Comparison of ENCODE assay signal across 8 mouse cellular contexts in genomic region chr4:95303337-95303736, GRCm38 (mm10).
DNase-seq lines count a peak whose midpoint lies in the region; ATAC-seq lines count a peak whose summit lies in the region.

No protein-coding gene starts in this region.

- H3K9ac ChIP-seq in heart, embryonic 12.5 days, result no peak overlapping the region

- peak; percentile 97 for DNase-seq in heart, adult 11 months
- peak; percentile 67 for DNase-seq in induced T-regulatory cell, adult 2 months (ENCODE audit: low read depth)
- peak; percentile 33 to 40 for DNase-seq in thymus, postnatal 36 days
- DNase-seq in cerebellum, postnatal 36 days, result no peak

- 45% methylated on average over 2 of the region's 2 CpGs for WGBS in heart, embryonic 12.5 days
- WGBS in macrophage (ENCODE audit: missing documents), result 19% methylated on average over 2 of the region's 2 CpGs

- no peak overlapping the region for H3K4me3 ChIP-seq in heart, embryonic 12.5 days
- H3K4me3 ChIP-seq in brown adipose tissue, adult 24 weeks (ENCODE audit: insufficient read depth, low read depth, low read length), result 0 out of 2 replicates have a peak overlapping the region, but pooled peaks have one; percentile 1
- no peak overlapping the region for H3K4me3 ChIP-seq in macrophage (ENCODE audit: inconsistent target)

- no peak overlapping the region for H3K27ac ChIP-seq in heart, embryonic 12.5 days (ENCODE audit: poor library complexity, severe bottlenecking)
- H3K27ac ChIP-seq in brown adipose tissue, adult 24 weeks (replicated peaks; ENCODE audit: low read depth, low read length), result peak overlapping the region; percentile 40
- H3K27ac ChIP-seq in macrophage, result 0 out of 2 replicates have a peak overlapping the region, but pooled peaks have one; percentile 5

- no peaks in the 10 kb centered on the region for H3K79me2 ChIP-seq in macrophage (ENCODE audit: inconsistent target)

- no peaks in the 10 kb centered on the region for H3K9me3 ChIP-seq in heart, embryonic 12.5 days (replicated peaks)

- no peak for ATAC-seq in heart, embryonic 12.5 days (ENCODE audit: insufficient number of reproducible peaks, low FRiP score)
- no peak for ATAC-seq in frontal cortex, adult (ENCODE audit: low TSS enrichment)

- H3K4me2 ChIP-seq in heart, embryonic 12.5 days, result no peak overlapping the region

- no peaks in the 10 kb centered on the region for H3K27me3 ChIP-seq in heart, embryonic 12.5 days (replicated peaks)

- no peaks in the 10 kb centered on the region for H3K36me3 ChIP-seq in heart, embryonic 12.5 days
- no peaks in the 10 kb centered on the region for H3K36me3 ChIP-seq in macrophage (ENCODE audit: inconsistent target)

- peaks cover 5% of the 10 kb centered on the region; the same call in 1 of the 2 replicates for H3K4me1 ChIP-seq in heart, embryonic 12.5 days (replicated peaks)
- H3K4me1 ChIP-seq in brown adipose tissue, adult 24 weeks (ENCODE audit: control insufficient read depth, insufficient read depth, insufficient read length, low read length), result peaks cover 9% of the 10 kb centered on the region; the same call in 1 of the 2 replicates

Comparison
In these comparisons a context has a peak if more than half of its experiments do, and no peak if none do; other contexts are left out.
1. DNase-seq: peak in heart, adult 11 months (single experiment), induced T-regulatory cell, adult 2 months (single experiment) and thymus, postnatal 36 days (2 of 2); none in cerebellum, postnatal 36 days (0 of 2).